Mouse (Mus musculus): ENCODE measurements around the gene Psd4. TPM values are rescaled to one million over a fixed set of nuclear protein-coding genes. Genes with fewer than 3 reads are reported as not detected.

Gene Psd4
- polyA plus RNA-seq (2012; fragmentation: generic; extraction: Trizol) = 1 to 10 TPM in 1 of 2 experiments, not detected in 1; 1.7 TPM

DNA sequence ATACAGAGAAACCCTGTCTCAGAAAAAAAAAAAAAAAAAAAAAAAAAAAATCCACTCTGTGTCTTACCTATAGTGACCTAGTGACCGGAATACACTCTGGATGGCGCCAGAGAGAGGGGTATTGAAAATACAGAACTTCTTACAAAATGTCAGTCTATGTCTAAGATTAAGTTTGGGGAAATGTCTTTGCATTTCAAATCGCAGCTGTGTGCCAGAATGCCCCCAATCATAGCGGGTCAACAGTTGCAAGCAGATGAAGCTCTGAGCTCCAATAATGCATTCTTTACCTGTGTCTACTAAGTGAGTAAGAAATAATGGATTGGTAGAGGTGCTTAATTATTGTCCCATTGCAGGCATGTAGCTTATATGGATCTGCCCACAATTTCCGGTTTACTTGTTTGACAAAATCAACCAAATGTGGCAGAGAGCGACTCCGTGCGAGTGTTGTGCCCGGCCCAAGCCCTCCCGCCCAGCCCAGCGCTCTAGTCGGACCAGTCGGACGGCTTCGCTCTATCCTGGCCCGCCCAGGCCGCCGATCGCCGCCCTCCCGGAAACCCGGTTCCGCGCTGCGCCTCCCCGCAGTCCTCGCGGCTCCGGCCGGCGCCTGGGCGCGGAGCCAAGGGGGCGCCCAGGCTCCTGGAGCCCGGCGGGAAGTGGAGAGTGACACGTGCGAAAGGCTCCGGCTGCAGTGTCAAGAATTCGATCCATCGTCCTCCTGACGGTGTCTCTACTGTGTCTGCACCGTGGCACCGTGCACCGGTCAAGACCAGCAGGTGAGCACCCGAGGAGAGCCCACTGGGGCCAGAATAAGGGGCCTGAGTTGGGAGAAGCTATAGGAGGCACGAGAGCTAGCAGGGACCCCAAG lies at the start of gene Psd4:
Gene Psd4, plus strand, starts transcription at position 551 of the 865 bp plus-strand sequence.

GRCm38 (mm10) chr2:24336545-24336944 lies 30.8 kb upstream of the Psd4 start, which contains the start of gene Il1rn:
Gene Il1rn (plus strand): TSS chr2:24336853.

Other genes starting within 250 kb of the Psd4 start
- not detected for gene Il1f8, start 214.4 kb upstream of the Psd4 start, polyA plus RNA-seq (2012; fragmentation: generic; extraction: Trizol)
- gene Il1f9, start 181.1 kb upstream of the Psd4 start, polyA plus RNA-seq (2012; fragmentation: generic; extraction: Trizol) = not detected
- gene Il1f6, start 152.2 kb upstream of the Psd4 start, polyA plus RNA-seq (2012; fragmentation: generic; extraction: Trizol) = not detected
- gene Il1f5, start 90.6 kb upstream of the Psd4 start, polyA plus RNA-seq (2012; fragmentation: generic; extraction: Trizol) = not detected
- not detected for gene Il1f10, start 76.4 kb upstream of the Psd4 start, polyA plus RNA-seq (2012; fragmentation: generic; extraction: Trizol)
- gene Il1rn, start 30.7 kb upstream of the Psd4 start, polyA plus RNA-seq (2012; fragmentation: generic; extraction: Trizol) = 10 to 100 TPM in 1 of 2 experiments, under 1 TPM in 1; 0.04 to 12.5 TPM
- gene Pax8, start 108.0 kb downstream of the Psd4 start, polyA plus RNA-seq (2012; fragmentation: generic; extraction: Trizol) = under 1 TPM; 0.02 to 0.18 TPM